Mouse (Mus musculus) WW6 (cell line): Measurements from ENCODE around the gene Srp68.

Experiments
- DNase-seq: peaks from one replicate; pipeline ENCODE4 v3.0.0-alpha.2; 2013; ENCODE audit warnings: low read depth, low spot score

Srp68 gene

GRCm38 (mm10) chr11:116247502-116248222 lies 26.4 kb downstream of the Srp68 start:
- DNase-seq, result no peak

- DNase-seq, result no peak
Observed at GRCm38 (mm10) chr11:116245616-116246015, 28.4 kb downstream of the Srp68 start.

- DNase-seq, result no peak
Observed at GRCm38 (mm10) chr11:116244580-116244979, 29.4 kb downstream of the Srp68 start.

- DNase-seq, result no peak
Observed at GRCm38 (mm10) chr11:116241744-116242235, 32.2 kb downstream of the Srp68 start.

GRCm38 (mm10) chr11:116239797-116240196 lies 34.2 kb downstream of the Srp68 start:
- no peak for DNase-seq

- DNase-seq, result no peak
Observed at GRCm38 (mm10) chr11:116237742-116238395, 36.1 kb downstream of the Srp68 start, which contains the start of gene Evpl. TSS of gene Evpl (minus strand) at chr11:116238077.

- DNase-seq, result no peak
Observed at GRCm38 (mm10) chr11:116234901-116235300, 39.1 kb downstream of the Srp68 start.

GRCm38 (mm10) chr11:116232427-116232826 lies 41.6 kb downstream of the Srp68 start:
- no peak for DNase-seq

GRCm38 (mm10) chr11:116228699-116229098 lies 45.3 kb downstream of the Srp68 start:
- no peak for DNase-seq

- DNase-seq, result no peak
Observed at GRCm38 (mm10) chr11:116226414-116226813, 47.6 kb downstream of the Srp68 start.

- no peak for DNase-seq
Observed at GRCm38 (mm10) chr11:116222740-116223059, 51.3 kb downstream of the Srp68 start.

GRCm38 (mm10) chr11:116221931-116222739 lies 51.9 kb downstream of the Srp68 start:
- DNase-seq, result no peak

- no peak for DNase-seq
Observed at GRCm38 (mm10) chr11:116219885-116220284, 54.1 kb downstream of the Srp68 start.

GRCm38 (mm10) chr11:116218737-116219400 lies 55.1 kb downstream of the Srp68 start:
- DNase-seq, result no peak

- DNase-seq, result no peak
Observed at GRCm38 (mm10) chr11:116218263-116218662, 55.8 kb downstream of the Srp68 start.

GRCm38 (mm10) chr11:116216549-116216948 lies 57.5 kb downstream of the Srp68 start:
- no peak for DNase-seq

- no peak for DNase-seq
Observed at GRCm38 (mm10) chr11:116215991-116216390, 58.0 kb downstream of the Srp68 start.

GRCm38 (mm10) chr11:116215181-116215580 lies 58.8 kb downstream of the Srp68 start:
- no peak for DNase-seq

- no peak for DNase-seq
Observed at GRCm38 (mm10) chr11:116213877-116214510, 60.0 kb downstream of the Srp68 start.

- DNase-seq, result no peak
Observed at GRCm38 (mm10) chr11:116212847-116213246, 61.2 kb downstream of the Srp68 start.

GRCm38 (mm10) chr11:116210696-116211095 lies 63.3 kb downstream of the Srp68 start:
- DNase-seq, result no peak
